Mouse (Mus musculus) megakaryocyte, embryonic 14.5 days (primary cell): Measurements from ENCODE around the gene Cpxm2.

ENCODE experiments used
- FLI1 ChIP-seq: IDR thresholded peaks from 2 replicates; pipeline ENCODE4 v1.6.1; 2012; ENCODE audit warnings: low read length, inconsistent platforms, mixed read lengths
- GATA1 ChIP-seq: IDR thresholded peaks from 3 replicates; pipeline ENCODE4 v1.6.1; 2012; ENCODE audit warnings: mixed read lengths, low read length, inconsistent platforms, borderline replicate concordance

- TF ChIP-seq FLI1 (no peak), GATA1 (no peak)
Measured at GRCm38 (mm10) chr7:132172220-132172619, 17.7 kb upstream of the Cpxm2 start.
